Mouse (Mus musculus) limb, embryonic 14.5 days (tissue): ENCODE results near the gene Pou5f1. TPM values are rescaled to one million over a fixed set of nuclear protein-coding genes. Genes with fewer than 3 reads are reported as not detected.

ENCODE experiments used
- ATAC-seq: fragments of 200-750 bp; cut with Nextera tagmentation; 2 replicates; pipeline ENCODE4 v1.8.0; 2017; ENCODE audit warnings: low read depth, moderate number of reproducible peaks, moderate TSS enrichment; ENCODE audit not compliant: low FRiP score
- DNase-seq: peaks from one replicate; pipeline ENCODE4 v3.0.0-alpha.2; 2015; ENCODE audit warnings: low spot score
- H3K27ac ChIP-seq: fragments of 300-500 bp; sonication (generic); replicated peaks from 2 replicates; pipeline ENCODE4 v1.5.1; 2014; ENCODE audit warnings: low read depth, mild to moderate bottlenecking, low read length, moderate library complexity, mixed read lengths
- H3K27me3 ChIP-seq: fragments of 300-500 bp; sonication (generic); 2 replicates; pipeline ENCODE4 v1.6.1; 2014; ENCODE audit warnings: low read length, mixed read lengths; ENCODE audit not compliant: control insufficient read depth, insufficient read depth
- H3K36me3 ChIP-seq: fragments of 300-500 bp; sonication (generic); 2 replicates; pipeline ENCODE4 v1.6.1; 2014; ENCODE audit warnings: mild to moderate bottlenecking, low read length, moderate library complexity, mixed read lengths; ENCODE audit not compliant: control insufficient read depth, insufficient read depth
- H3K4me1 ChIP-seq: fragments of 300-500 bp; sonication (generic); 2 replicates; pipeline ENCODE4 v1.6.1; 2014; ENCODE audit warnings: antibody characterized with exemption, low read length, mixed read lengths; ENCODE audit not compliant: control insufficient read depth, insufficient read depth
- H3K4me2 ChIP-seq: fragments of 300-500 bp; sonication (generic); replicated peaks from 2 replicates; pipeline ENCODE4 v1.6.1; 2014; ENCODE audit warnings: low read depth, mild to moderate bottlenecking, low read length, moderate library complexity; ENCODE audit not compliant: severe bottlenecking
- H3K4me3 ChIP-seq: fragments of 300-500 bp; sonication (generic); replicated peaks from 2 replicates; pipeline ENCODE4 v1.5.1; 2014; ENCODE audit warnings: low read length
- H3K9ac ChIP-seq: fragments of 300-500 bp; sonication (generic); 2 replicates; pipeline ENCODE4 v1.6.1; 2014; ENCODE audit warnings: mild to moderate bottlenecking, low read depth, low read length, moderate library complexity; ENCODE audit not compliant: severe bottlenecking
- H3K9me3 ChIP-seq: fragments of 300-500 bp; sonication (generic); 2 replicates; pipeline ENCODE4 v1.6.1; 2016; ENCODE audit warnings: low read length; ENCODE audit not compliant: control insufficient read depth
- POLR2A ChIP-seq: fragments of 200-500 bp; IDR thresholded peaks from 2 replicates; pipeline ENCODE4 v1.8.0; 2012; ENCODE audit warnings: inconsistent platforms, mild to moderate bottlenecking, moderate library complexity, borderline replicate concordance; ENCODE audit not compliant: insufficient read depth, insufficient read length; ENCODE audit errors: extremely low read depth
- WGBS: fragments of 180-500 bp; shearing (Covaris S2); extraction: QIAGEN DNeasy Blood & Tissue Kit; methylation state at CpG from one replicate; pipeline ENCODE4 v1.1.7; 2014; 5-methylcytosine and 5-hydroxymethylcytosine counted together
- polyA plus RNA-seq, 2 experiments: library from polyadenylated mRNA; depleted of rRNA in 1 of 2; stranded (reverse) in 1 of 2; unstranded in 1 of 2; fragments of >200 nt; fragmentation: Nextera tagmentation in 1 of 2; extraction: Ambion mirVana in 1 of 2; gene quantifications; 2 replicates each; pipeline versions ENCODE4 v1.2.1 to v1.2.3; 2012 to 2014

Pou5f1 gene
- polyA plus RNA-seq, 2 experiments = 0.06 TPM; not detected in 1

GRCm38 (mm10) chr17:35554321-35554720 lies 48.5 kb downstream of the Pou5f1 start:
- Histone ChIP-seq H3K27me3 (no peaks in the 10 kb centered on the region), H3K9ac (no peak overlapping the region), H3K4me2 (no peak overlapping the region), H3K4me1 (no peaks in the 10 kb centered on the region; the same call in 1 of the 2 replicates), H3K27ac (no peak overlapping the region), H3K4me3 (no peak overlapping the region), H3K9me3 (no peaks in the 10 kb centered on the region), H3K36me3 (no peaks in the 10 kb centered on the region)
- ATAC-seq = no peak
- no peak for DNase-seq
- WGBS = 82% methylated on average over 5 of the region's 5 CpGs
- no peak for TF ChIP-seq POLR2A

GRCm38 (mm10) chr17:35554761-35555397 lies 49.1 kb downstream of the Pou5f1 start:
- no peak for TF ChIP-seq POLR2A
- DNase-seq (no peak), ATAC-seq (no peak)
- Histone ChIP-seq H3K36me3 (no peaks in the 10 kb centered on the region), H3K27me3 (no peaks in the 10 kb centered on the region), H3K9me3 (no peaks in the 10 kb centered on the region), H3K4me3 (no peak overlapping the region), H3K4me2 (no peak overlapping the region), H3K4me1 (no peaks in the 10 kb centered on the region), H3K9ac (no peak overlapping the region), H3K27ac (no peak overlapping the region)
- WGBS = 93% methylated on average over 18 of the region's 18 CpGs

GRCm38 (mm10) chr17:35556186-35556765 lies 50.5 kb downstream of the Pou5f1 start:
- Histone ChIP-seq H3K27me3 (no peaks in the 10 kb centered on the region), H3K4me2 (no peak overlapping the region), H3K9ac (no peak overlapping the region), H3K9me3 (no peaks in the 10 kb centered on the region), H3K27ac (no peak overlapping the region), H3K4me3 (no peak overlapping the region), H3K36me3 (no peaks in the 10 kb centered on the region), H3K4me1 (no peaks in the 10 kb centered on the region)
- WGBS = 92% methylated on average over 13 of the region's 13 CpGs
- no peak for ATAC-seq
- DNase-seq = no peak
- TF ChIP-seq POLR2A = no peak

GRCm38 (mm10) chr17:35556812-35557211 lies 51.0 kb downstream of the Pou5f1 start:
- Histone ChIP-seq H3K27ac (no peak overlapping the region), H3K9me3 (no peaks in the 10 kb centered on the region), H3K4me2 (no peak overlapping the region), H3K4me1 (no peaks in the 10 kb centered on the region), H3K27me3 (no peaks in the 10 kb centered on the region), H3K4me3 (no peak overlapping the region), H3K36me3 (no peaks in the 10 kb centered on the region), H3K9ac (no peak overlapping the region)
- DNase-seq (no peak), ATAC-seq (no peak)
- TF ChIP-seq POLR2A = no peak
- WGBS = 34% methylated on average over 5 of the region's 5 CpGs

GRCm38 (mm10) chr17:35557351-35557750 lies 51.5 kb downstream of the Pou5f1 start:
- Histone ChIP-seq H3K4me1 (no peaks in the 10 kb centered on the region), H3K9ac (no peak overlapping the region), H3K36me3 (no peaks in the 10 kb centered on the region), H3K27me3 (no peaks in the 10 kb centered on the region), H3K4me3 (no peak overlapping the region), H3K9me3 (no peaks in the 10 kb centered on the region), H3K4me2 (no peak overlapping the region), H3K27ac (no peak overlapping the region)
- WGBS = 75% methylated on average over 9 of the region's 9 CpGs
- DNase-seq (no peak), ATAC-seq (no peak)
- TF ChIP-seq POLR2A = no peak

GRCm38 (mm10) chr17:35558216-35558615 lies 52.4 kb downstream of the Pou5f1 start:
- 58% methylated on average over 8 of the region's 8 CpGs for WGBS
- Histone ChIP-seq H3K27me3 (no peaks in the 10 kb centered on the region), H3K36me3 (no peaks in the 10 kb centered on the region), H3K4me1 (no peaks in the 10 kb centered on the region), H3K9me3 (no peaks in the 10 kb centered on the region), H3K4me2 (no peak overlapping the region), H3K27ac (no peak overlapping the region), H3K9ac (no peak overlapping the region), H3K4me3 (no peak overlapping the region)
- TF ChIP-seq POLR2A = no peak
- ATAC-seq = no peak
- DNase-seq = no peak

Other genes starting within 250 kb of the Pou5f1 start
- gene H2-D1, start 243.3 kb upstream of the Pou5f1 start, polyA plus RNA-seq (2012; rRNA removed) = 26.0 and 27.2 TPM in 2 replicates
- gene H2-D1, start 243.3 kb upstream of the Pou5f1 start, polyA plus RNA-seq (2014; fragmentation: Nextera tagmentation; extraction: Ambion mirVana) = 49.3 and 53.9 TPM in 2 replicates
- gene H2-Q1, start 185.6 kb upstream of the Pou5f1 start, polyA plus RNA-seq (2012; rRNA removed) = 0.01 and 0.05 TPM in 2 replicates
- gene H2-Q1, start 185.6 kb upstream of the Pou5f1 start, polyA plus RNA-seq (2014; fragmentation: Nextera tagmentation; extraction: Ambion mirVana) = not detected in 2 replicates
- gene H2-Q2, start 163.8 kb upstream of the Pou5f1 start, polyA plus RNA-seq (2012; rRNA removed) = 0.16 and 0.41 TPM in 2 replicates
- 0.15 and 0.37 TPM in 2 replicates for gene H2-Q2, start 163.8 kb upstream of the Pou5f1 start, polyA plus RNA-seq (2014; fragmentation: Nextera tagmentation; extraction: Ambion mirVana)
- gene H2-Q4, start 126.4 kb upstream of the Pou5f1 start, polyA plus RNA-seq (2012; rRNA removed) = 15.2 and 15.5 TPM in 2 replicates
- gene H2-Q4, start 126.4 kb upstream of the Pou5f1 start, polyA plus RNA-seq (2014; fragmentation: Nextera tagmentation; extraction: Ambion mirVana) = 2.8 and 3.5 TPM in 2 replicates
- 0.73 and 1.00 TPM in 2 replicates for gene H2-Q6, start 81.2 kb upstream of the Pou5f1 start, polyA plus RNA-seq (2012; rRNA removed)
- gene H2-Q6, start 81.2 kb upstream of the Pou5f1 start, polyA plus RNA-seq (2014; fragmentation: Nextera tagmentation; extraction: Ambion mirVana) = 0.41 and 0.53 TPM in 2 replicates
- gene H2-Q7, start 66.9 kb upstream of the Pou5f1 start, polyA plus RNA-seq (2012; rRNA removed) = 8.9 and 9.9 TPM in 2 replicates
- 3.1 and 4.2 TPM in 2 replicates for gene H2-Q7, start 66.9 kb upstream of the Pou5f1 start, polyA plus RNA-seq (2014; fragmentation: Nextera tagmentation; extraction: Ambion mirVana)
- gene H2-Q10, start 35.9 kb upstream of the Pou5f1 start, polyA plus RNA-seq (2012; rRNA removed) = 0.76 and 0.87 TPM in 2 replicates
- gene H2-Q10, start 35.9 kb upstream of the Pou5f1 start, polyA plus RNA-seq (2014; fragmentation: Nextera tagmentation; extraction: Ambion mirVana) = 0.28 and 0.62 TPM in 2 replicates
- 73.8 and 82.6 TPM in 2 replicates for gene Tcf19, start 10.8 kb downstream of the Pou5f1 start, polyA plus RNA-seq (2012; rRNA removed)
- 75.5 and 84.3 TPM in 2 replicates for gene Tcf19, start 10.8 kb downstream of the Pou5f1 start, polyA plus RNA-seq (2014; fragmentation: Nextera tagmentation; extraction: Ambion mirVana)
- gene Cchcr1, start 11.1 kb downstream of the Pou5f1 start, polyA plus RNA-seq (2012; rRNA removed) = 41.2 and 43.2 TPM in 2 replicates
- 11.6 and 13.9 TPM in 2 replicates for gene Cchcr1, start 11.1 kb downstream of the Pou5f1 start, polyA plus RNA-seq (2014; fragmentation: Nextera tagmentation; extraction: Ambion mirVana)
- gene Psors1c2, start 27.2 kb downstream of the Pou5f1 start, polyA plus RNA-seq (2012; rRNA removed) = 1.0 and 2.2 TPM in 2 replicates
- 0.39 and 1.5 TPM in 2 replicates for gene Psors1c2, start 27.2 kb downstream of the Pou5f1 start, polyA plus RNA-seq (2014; fragmentation: Nextera tagmentation; extraction: Ambion mirVana)
- gene Cdsn, start 46.1 kb downstream of the Pou5f1 start, polyA plus RNA-seq (2012; rRNA removed) = 0.09 and 0.31 TPM in 2 replicates
- gene Cdsn, start 46.1 kb downstream of the Pou5f1 start, polyA plus RNA-seq (2014; fragmentation: Nextera tagmentation; extraction: Ambion mirVana) = 0.07 and 0.17 TPM in 2 replicates
- 0.21 and 0.24 TPM in 2 replicates for gene 2300002M23Rik, start 61.4 kb downstream of the Pou5f1 start, polyA plus RNA-seq (2012; rRNA removed)
- not detected in 2 replicates for gene 2300002M23Rik, start 61.4 kb downstream of the Pou5f1 start, polyA plus RNA-seq (2014; fragmentation: Nextera tagmentation; extraction: Ambion mirVana)
- not detected in 2 replicates for gene Sfta2, start 95.5 kb downstream of the Pou5f1 start, polyA plus RNA-seq (2012; rRNA removed)
- gene Sfta2, start 95.5 kb downstream of the Pou5f1 start, polyA plus RNA-seq (2014; fragmentation: Nextera tagmentation; extraction: Ambion mirVana) = not detected in 2 replicates
- not detected in 2 replicates for gene Gm9573, start 120.6 kb downstream of the Pou5f1 start, polyA plus RNA-seq (2012; rRNA removed)
- gene Gm9573, start 120.6 kb downstream of the Pou5f1 start, polyA plus RNA-seq (2014; fragmentation: Nextera tagmentation; extraction: Ambion mirVana) = not detected in 2 replicates
- 0.13 and 0.30 TPM in 2 replicates for gene Mucl3, start 137.7 kb downstream of the Pou5f1 start, polyA plus RNA-seq (2012; rRNA removed)
- 0.22 TPM in 1 of 2 replicates, not detected in the other for gene Mucl3, start 137.7 kb downstream of the Pou5f1 start, polyA plus RNA-seq (2014; fragmentation: Nextera tagmentation; extraction: Ambion mirVana)
- gene Vars2, start 161.6 kb downstream of the Pou5f1 start, polyA plus RNA-seq (2012; rRNA removed) = 35.4 and 47.8 TPM in 2 replicates
- gene Vars2, start 161.6 kb downstream of the Pou5f1 start, polyA plus RNA-seq (2014; fragmentation: Nextera tagmentation; extraction: Ambion mirVana) = 14.8 and 18.7 TPM in 2 replicates
- gene Gtf2h4, start 167.7 kb downstream of the Pou5f1 start, polyA plus RNA-seq (2012; rRNA removed) = 43.0 and 52.0 TPM in 2 replicates
- gene Gtf2h4, start 167.7 kb downstream of the Pou5f1 start, polyA plus RNA-seq (2014; fragmentation: Nextera tagmentation; extraction: Ambion mirVana) = 40.7 and 44.9 TPM in 2 replicates
- 49.4 and 60.1 TPM in 2 replicates for gene Ddr1, start 198.6 kb downstream of the Pou5f1 start, polyA plus RNA-seq (2012; rRNA removed)
- gene Ddr1, start 198.6 kb downstream of the Pou5f1 start, polyA plus RNA-seq (2014; fragmentation: Nextera tagmentation; extraction: Ambion mirVana) = 56.7 and 58.2 TPM in 2 replicates